Mouse (Mus musculus): ENCODE measurements around the gene D030056L22Rik. TPM values are rescaled to one million over a fixed set of nuclear protein-coding genes. Genes with fewer than 3 reads are reported as not detected.
A peak's percentile ranks its signal among the peaks of the same experiment; 100 is the strongest.

The D030056L22Rik gene
- total and polyA plus RNA-seq, 2 experiments from 2014 or later: 40.8 to 49.0 TPM

DNA sequence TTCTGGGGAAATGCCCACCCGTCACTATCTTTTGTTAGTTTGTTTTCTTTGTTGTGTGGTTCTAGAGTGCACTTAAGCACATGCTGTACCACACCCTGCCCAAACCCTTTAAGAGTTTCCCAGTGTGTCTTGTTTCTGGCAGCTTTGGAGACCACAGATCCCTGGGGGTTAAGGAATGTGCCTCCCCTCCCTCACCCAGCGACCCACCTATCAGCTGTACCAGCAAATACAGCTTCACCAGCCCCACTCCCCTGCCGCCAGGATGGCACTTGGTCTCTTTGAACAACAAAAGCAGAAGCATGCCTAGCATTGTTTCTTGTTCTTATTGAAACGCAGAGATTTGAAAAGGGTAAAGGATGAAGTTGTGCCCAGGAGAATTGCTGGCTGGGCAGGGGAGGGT is 39.9 kb upstream of the D030056L22Rik start:
- peaks cover 17% of the 10 kb centered on the region for H3K4me1 ChIP-seq (ENCODE audit: insufficient read depth, low read length)
- ATAC-seq (no peak), DNase-seq (ENCODE audit: low spot score) (no peak)
- H3K9ac ChIP-seq (replicated peaks; ENCODE audit: low read length): no peak overlapping the region; the same call in 1 of the 2 replicates
- H3K27ac ChIP-seq: no peak overlapping the region
- H3K27me3 ChIP-seq (ENCODE audit: insufficient read depth, low read length): no peaks in the 10 kb centered on the region
- H3K4me2 ChIP-seq (ENCODE audit: low read depth, low read length): peak overlapping the region; percentile 69
- H3K9me3 ChIP-seq (ENCODE audit: low read length): no peaks in the 10 kb centered on the region
- peak overlapping the region; percentile 79 for H3K4me3 ChIP-seq (ENCODE audit: low read length)
- TF ChIP-seq CTCF (IDR thresholded peaks at IDR 0.05; ENCODE audit: low read depth): no peak
- WGBS: 12% methylated on average over 4 of the region's 4 CpGs
- no peaks in the 10 kb centered on the region for H3K36me3 ChIP-seq (ENCODE audit: insufficient read depth, low read length)

DNA sequence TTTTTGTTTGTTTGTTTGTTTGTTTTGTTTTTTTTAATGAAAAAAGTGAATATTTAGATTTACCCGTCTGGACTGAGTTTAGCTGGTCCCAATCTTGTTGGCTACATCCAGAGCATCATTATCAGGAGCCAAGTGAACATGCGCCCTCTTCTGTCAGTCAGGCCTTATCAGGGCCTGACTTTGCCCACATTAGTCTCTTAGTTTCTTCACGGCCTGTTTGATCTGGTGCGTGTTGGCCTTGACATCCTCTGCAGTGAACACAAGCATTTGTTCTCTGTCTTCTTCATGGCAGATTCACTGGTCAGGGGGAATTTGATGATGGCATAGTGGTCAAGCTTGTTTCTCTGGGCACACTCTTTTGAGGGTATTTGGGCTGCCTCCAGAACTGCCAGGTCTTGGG is 30.9 kb upstream of the D030056L22Rik start:
- no peak overlapping the region for H3K4me3 ChIP-seq (ENCODE audit: low read length)
- DNase-seq (ENCODE audit: low spot score): no peak
- peaks cover 4% of the 10 kb centered on the region; the same call in 1 of the 2 replicates for H3K36me3 ChIP-seq (ENCODE audit: insufficient read depth, low read length)
- no peak overlapping the region for H3K27ac ChIP-seq
- TF ChIP-seq CTCF (IDR thresholded peaks at IDR 0.05; ENCODE audit: low read depth): no peak
- no peak for ATAC-seq
- H3K4me2 ChIP-seq (ENCODE audit: low read depth, low read length): no peak overlapping the region
- H3K27me3 ChIP-seq (ENCODE audit: insufficient read depth, low read length): no peaks in the 10 kb centered on the region
- no peak overlapping the region for H3K9ac ChIP-seq (replicated peaks; ENCODE audit: low read length)
- H3K4me1 ChIP-seq (ENCODE audit: insufficient read depth, low read length): no peaks in the 10 kb centered on the region
- 81% methylated on average over 4 of the region's 4 CpGs for WGBS
- no peaks in the 10 kb centered on the region for H3K9me3 ChIP-seq (ENCODE audit: low read length)

DNA sequence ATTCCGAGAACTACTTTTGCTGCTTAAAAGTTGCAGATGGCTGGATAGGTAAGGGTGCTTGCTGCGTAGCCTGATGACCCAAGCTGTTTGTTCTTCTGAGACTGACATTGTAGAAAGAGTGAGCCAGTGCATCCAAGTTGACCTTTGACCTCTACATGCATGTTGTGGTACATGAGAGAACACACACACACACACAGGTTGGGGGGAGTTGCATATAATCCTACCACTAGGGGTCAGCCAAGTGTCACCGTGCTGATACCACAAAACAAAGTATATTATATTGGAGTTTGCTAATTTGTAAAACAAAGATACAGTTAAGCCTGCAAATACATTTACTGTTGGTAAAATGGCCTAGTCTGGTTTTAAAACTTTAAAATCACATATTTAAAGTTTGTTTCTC is 25.4 kb upstream of the D030056L22Rik start:
- DNase-seq (ENCODE audit: low spot score): peak; percentile 60
- Histone ChIP-seq H3K4me3 (ENCODE audit: low read length) (no peak overlapping the region), H3K27ac (no peak overlapping the region), H3K27me3 (ENCODE audit: insufficient read depth, low read length) (no peaks in the 10 kb centered on the region), H3K36me3 (ENCODE audit: insufficient read depth, low read length) (no peaks in the 10 kb centered on the region), H3K4me1 (ENCODE audit: insufficient read depth, low read length) (no peaks in the 10 kb centered on the region), H3K9ac (replicated peaks; ENCODE audit: low read length) (no peak overlapping the region), H3K9me3 (ENCODE audit: low read length) (no peaks in the 10 kb centered on the region), H3K4me2 (ENCODE audit: low read depth, low read length) (no peak overlapping the region)
- peak; percentile 79 for TF ChIP-seq CTCF (IDR thresholded peaks at IDR 0.05; ENCODE audit: low read depth)
- WGBS: 79% methylated on average over 3 of the region's 3 CpGs
- ATAC-seq: no peak; the same call in 1 of the 2 replicates

DNA sequence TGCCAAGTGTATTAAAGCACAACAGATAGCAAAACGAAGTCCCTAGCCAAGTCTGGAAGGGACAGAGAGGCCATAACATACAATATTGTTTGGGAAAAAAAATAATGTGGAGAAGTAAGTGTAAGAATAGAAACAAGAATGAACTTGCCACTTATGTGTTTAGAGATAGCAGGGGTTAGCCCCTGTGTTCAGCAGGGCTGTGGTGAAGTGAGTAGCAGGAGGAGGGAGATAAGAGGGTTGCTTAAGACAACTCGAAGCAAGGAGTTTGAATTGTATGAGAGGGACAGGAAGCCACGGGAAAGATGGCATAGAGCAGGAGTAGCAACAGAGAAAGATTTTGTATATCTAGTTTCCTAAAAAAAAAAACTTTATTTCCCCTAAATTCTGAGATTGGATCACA is 20.8 kb upstream of the D030056L22Rik start:
- no peak overlapping the region for H3K9ac ChIP-seq (replicated peaks; ENCODE audit: low read length)
- DNase-seq (ENCODE audit: low spot score): no peak
- TF ChIP-seq CTCF (IDR thresholded peaks at IDR 0.05; ENCODE audit: low read depth): no peak
- no peak overlapping the region for H3K4me2 ChIP-seq (ENCODE audit: low read depth, low read length)
- H3K4me3 ChIP-seq (ENCODE audit: low read length): no peak overlapping the region
- 0 out of 2 replicates have a peak, but pooled peaks cover 5% of the 10 kb centered on the region for H3K36me3 ChIP-seq (ENCODE audit: insufficient read depth, low read length)
- ATAC-seq: no peak
- 88% methylated on average over 3 of the region's 3 CpGs for WGBS
- H3K27me3 ChIP-seq (ENCODE audit: insufficient read depth, low read length): no peaks in the 10 kb centered on the region
- H3K4me1 ChIP-seq (ENCODE audit: insufficient read depth, low read length): no peaks in the 10 kb centered on the region
- H3K9me3 ChIP-seq (ENCODE audit: low read length): no peaks in the 10 kb centered on the region
- H3K27ac ChIP-seq: no peak overlapping the region

DNA sequence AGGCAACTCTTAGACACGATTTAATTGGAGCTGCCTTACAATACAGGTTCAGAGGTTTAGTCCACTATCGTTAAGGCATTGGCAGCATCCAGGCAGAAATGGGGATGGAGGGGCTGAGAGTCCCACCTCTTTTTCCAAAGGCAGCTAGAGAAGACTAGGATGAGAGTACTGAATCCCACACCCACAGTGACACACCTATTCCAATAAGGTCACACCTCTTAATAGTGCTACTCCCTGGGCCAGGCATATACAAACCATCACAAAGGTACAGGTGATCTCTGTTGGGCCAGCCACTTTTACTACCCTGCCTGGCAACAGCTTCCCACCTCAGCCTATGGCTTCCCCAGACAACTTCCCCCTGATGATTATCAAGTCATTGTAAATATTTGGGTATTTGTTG is 20.2 kb upstream of the D030056L22Rik start:
- ATAC-seq: no peak

DNA sequence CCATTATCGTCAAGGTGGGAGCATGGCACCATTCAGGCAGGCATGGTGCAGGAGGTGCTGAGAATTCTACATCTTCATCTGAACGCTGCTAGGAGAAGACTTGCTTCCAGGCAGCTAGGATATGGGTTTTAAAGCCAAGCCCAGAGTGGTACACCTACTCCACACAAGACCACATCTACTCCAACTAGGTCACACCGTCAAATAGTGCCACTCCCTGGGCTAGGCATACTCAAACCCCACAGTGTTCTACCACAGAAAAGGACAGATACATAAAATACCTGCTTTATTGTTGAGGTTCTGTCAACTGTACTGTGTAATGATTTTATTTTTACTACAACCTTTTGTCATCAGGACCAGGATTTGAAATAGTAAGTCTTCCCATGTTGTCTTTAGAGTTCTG is 17.9 kb upstream of the D030056L22Rik start:
- Histone ChIP-seq H3K4me1 (ENCODE audit: insufficient read depth, low read length) (no peaks in the 10 kb centered on the region), H3K9me3 (ENCODE audit: low read length) (no peaks in the 10 kb centered on the region), H3K4me2 (ENCODE audit: low read depth, low read length) (no peak overlapping the region), H3K4me3 (ENCODE audit: low read length) (no peak overlapping the region), H3K9ac (replicated peaks; ENCODE audit: low read length) (no peak overlapping the region), H3K27ac (no peak overlapping the region), H3K36me3 (ENCODE audit: insufficient read depth, low read length) (0 out of 2 replicates have a peak, but pooled peaks cover 5% of the 10 kb centered on the region), H3K27me3 (ENCODE audit: insufficient read depth, low read length) (no peaks in the 10 kb centered on the region)
- WGBS: 96% methylated on average over 3 of the region's 3 CpGs
- ATAC-seq: no peak
- no peak for DNase-seq (ENCODE audit: low spot score)
- no peak for TF ChIP-seq CTCF (IDR thresholded peaks at IDR 0.05; ENCODE audit: low read depth)

More for the DNA sequence above, 20.2 kb upstream of the D030056L22Rik start:
- H3K4me3 ChIP-seq (ENCODE audit: low read length): no peak overlapping the region
- H3K36me3 ChIP-seq (ENCODE audit: insufficient read depth, low read length): 0 out of 2 replicates have a peak, but pooled peaks cover 5% of the 10 kb centered on the region
- no peak overlapping the region for H3K9ac ChIP-seq (replicated peaks; ENCODE audit: low read length)
- 92% methylated on average over 2 of the region's 2 CpGs for WGBS
- no peaks in the 10 kb centered on the region for H3K27me3 ChIP-seq (ENCODE audit: insufficient read depth, low read length)
- DNase-seq (ENCODE audit: low spot score): no peak
- no peaks in the 10 kb centered on the region for H3K4me1 ChIP-seq (ENCODE audit: insufficient read depth, low read length)
- H3K27ac ChIP-seq: no peak overlapping the region
- H3K4me2 ChIP-seq (ENCODE audit: low read depth, low read length): no peak overlapping the region
- H3K9me3 ChIP-seq (ENCODE audit: low read length): no peaks in the 10 kb centered on the region
- TF ChIP-seq CTCF (IDR thresholded peaks at IDR 0.05; ENCODE audit: low read depth): no peak

DNA sequence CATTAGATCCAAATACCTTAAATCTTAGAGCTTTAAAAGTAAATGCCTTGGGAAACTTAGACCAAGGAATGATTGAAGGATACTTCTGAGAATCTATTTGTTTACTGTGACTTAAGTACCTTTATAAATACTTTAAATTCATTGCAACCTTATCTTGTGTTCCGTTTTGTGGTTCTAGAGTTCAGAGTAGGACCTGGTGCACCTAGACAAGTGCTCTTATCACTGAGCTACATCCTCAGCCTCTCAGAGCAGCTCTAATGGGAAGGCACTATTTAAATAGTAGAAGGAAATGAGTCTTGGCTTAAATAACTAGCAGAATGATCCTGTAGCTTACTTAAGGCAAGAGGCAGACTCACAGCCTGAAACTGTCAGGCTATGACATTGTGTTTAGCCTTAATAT is 17.4 kb upstream of the D030056L22Rik start:
- H3K27ac ChIP-seq: no peak overlapping the region
- H3K4me1 ChIP-seq (ENCODE audit: insufficient read depth, low read length): no peaks in the 10 kb centered on the region
- H3K27me3 ChIP-seq (ENCODE audit: insufficient read depth, low read length): no peaks in the 10 kb centered on the region
- 93% methylated on average over 1 of the region's 1 CpGs for WGBS
- H3K36me3 ChIP-seq (ENCODE audit: insufficient read depth, low read length): 0 out of 2 replicates have a peak, but pooled peaks cover 5% of the 10 kb centered on the region
- TF ChIP-seq CTCF (IDR thresholded peaks at IDR 0.05; ENCODE audit: low read depth): no peak
- H3K9me3 ChIP-seq (ENCODE audit: low read length): no peaks in the 10 kb centered on the region
- H3K4me3 ChIP-seq (ENCODE audit: low read length): no peak overlapping the region
- DNase-seq (ENCODE audit: low spot score) (no peak), ATAC-seq (no peak)
- no peak overlapping the region for H3K4me2 ChIP-seq (ENCODE audit: low read depth, low read length)
- H3K9ac ChIP-seq (replicated peaks; ENCODE audit: low read length): no peak overlapping the region
